ENCODE assay signal across 9 mouse cellular contexts in the genomic region with DNA sequence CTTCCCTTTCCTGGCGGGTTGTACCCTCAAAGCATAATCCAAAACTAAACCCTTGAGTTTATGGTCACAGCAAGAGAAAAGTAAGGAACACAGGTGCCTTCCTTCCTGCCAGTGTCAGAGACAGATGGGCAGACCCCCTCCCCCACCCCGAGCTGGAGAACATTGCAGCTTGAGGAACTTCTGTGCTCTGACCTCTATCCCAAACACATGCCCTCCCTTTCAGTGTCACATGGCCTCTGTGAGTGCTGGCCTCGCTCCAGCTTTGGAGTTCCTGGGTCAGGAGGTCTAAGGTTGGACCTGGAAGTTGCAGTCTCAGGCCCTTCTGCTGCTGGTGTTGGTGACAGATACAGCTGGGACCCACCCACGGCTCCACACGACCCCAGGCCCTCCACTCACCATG. TPM values are rescaled to one million over a fixed set of nuclear protein-coding genes. Genes with fewer than 3 reads are reported as not detected.
DNase-seq lines count a peak whose midpoint lies in the region; ATAC-seq and TF ChIP-seq lines count a peak whose summit lies in the region.
"Had no signal": no experiment of that assay in that cellular context is flagged by ENCODE, and none has a peak within 500 bp of the region (broad histone marks: within the 10 kb centered on the region; RNA-seq: fewer than 3 reads in every experiment).

No protein-coding gene starts in this region.

- ATAC-seq in midbrain, embryonic 13.5 days, result no peak
- peak; percentile 34; the same call in 1 of the 2 replicates for ATAC-seq in liver, embryonic 13.5 days (ENCODE audit: low read depth)

- H3K27me3 ChIP-seq in midbrain, embryonic 10.5 days (ENCODE audit: low read depth, poor library complexity, severe bottlenecking), result no peaks in the 10 kb centered on the region
- no peaks in the 10 kb centered on the region for H3K27me3 ChIP-seq in midbrain, embryonic 13.5 days
- no peaks in the 10 kb centered on the region for H3K27me3 ChIP-seq in heart, embryonic 10.5 days (ENCODE audit: insufficient read depth, poor library complexity, severe bottlenecking)
- H3K27me3 ChIP-seq in liver, embryonic 13.5 days, result no peaks in the 10 kb centered on the region
- H3K27me3 ChIP-seq in thymus, adult 2 months (ENCODE audit: control insufficient read depth, insufficient read depth, low read length), result no peaks in the 10 kb centered on the region
- H3K27me3 ChIP-seq: midbrain, embryonic 12.5 days had no signal

- H3K36me3 ChIP-seq in midbrain, embryonic 10.5 days, result no peaks in the 10 kb centered on the region
- no peaks in the 10 kb centered on the region for H3K36me3 ChIP-seq in midbrain, embryonic 13.5 days
- no peaks in the 10 kb centered on the region for H3K36me3 ChIP-seq in heart, embryonic 10.5 days
- H3K36me3 ChIP-seq in liver, embryonic 13.5 days, result no peaks in the 10 kb centered on the region
- no peaks in the 10 kb centered on the region for H3K36me3 ChIP-seq in thymus, adult 2 months (ENCODE audit: control insufficient read depth, insufficient read depth, low read length)
- H3K36me3 ChIP-seq: midbrain, embryonic 12.5 days had no signal

- peak overlapping the region; percentile 7; the same call in 1 of the 2 replicates for H3K27ac ChIP-seq in midbrain, embryonic 10.5 days (replicated peaks)
- H3K27ac ChIP-seq in midbrain, embryonic 13.5 days, result no peak overlapping the region
- H3K27ac ChIP-seq in heart, embryonic 10.5 days, result peak overlapping the region; percentile 49
- peak overlapping the region; percentile 13; the same call in 1 of the 2 replicates for H3K27ac ChIP-seq in liver, embryonic 13.5 days
- peak overlapping the region; percentile 50 for H3K27ac ChIP-seq in thymus, adult 2 months (ENCODE audit: control insufficient read depth, insufficient read depth, low read length)
- H3K27ac ChIP-seq: midbrain, embryonic 12.5 days had no signal

- no peak for DNase-seq in midbrain, embryonic 10.5 days (ENCODE audit: low spot score)
- DNase-seq in heart, embryonic 10.5 days (ENCODE audit: low spot score), result no peak
- no peak for DNase-seq in liver, embryonic 13.5 days
- DNase-seq in thymus, adult 2 months, result peak; percentile 27
- no peak for DNase-seq in right cerebral cortex, postnatal 25 days
- no peak for DNase-seq in MN1 (ENCODE audit: low spot score)
- DNase-seq in urinary bladder, adult 2 months (ENCODE audit: low spot score), result no peak

- no peak overlapping the region for H3K9ac ChIP-seq in midbrain, embryonic 13.5 days (replicated peaks)
- H3K9ac ChIP-seq in liver, embryonic 13.5 days, result no peak overlapping the region
- H3K9ac ChIP-seq: midbrain, embryonic 12.5 days had no signal

- WGBS in midbrain, embryonic 10.5 days, result 76% methylated on average over 5 of the region's 5 CpGs
- WGBS in midbrain, embryonic 13.5 days, result 78% methylated on average over 5 of the region's 5 CpGs
- 46% methylated on average over 5 of the region's 5 CpGs for WGBS in heart, embryonic 10.5 days
- 28% methylated on average over 5 of the region's 5 CpGs for WGBS in liver, embryonic 13.5 days (ENCODE audit: insufficient replicate concordance)
- WGBS in thymus, adult 2 months, result 15% methylated on average over 5 of the region's 5 CpGs

- H3K4me2 ChIP-seq in midbrain, embryonic 13.5 days (replicated peaks), result no peak overlapping the region
- H3K4me2 ChIP-seq in liver, embryonic 13.5 days, result no peak overlapping the region
- H3K4me2 ChIP-seq: midbrain, embryonic 12.5 days had no signal

- no peak for TF ChIP-seq CTCF in thymus, adult 2 months (IDR thresholded peaks at IDR 0.05; ENCODE audit: borderline replicate concordance, control insufficient read depth, extremely low read depth, insufficient read depth, low read length, poor library complexity)

- no peak for TF ChIP-seq POLR2A in thymus, adult 2 months (IDR thresholded peaks at IDR 0.05; ENCODE audit: control insufficient read depth, extremely low read depth, insufficient read depth, low read length, poor library complexity)

- H3K4me1 ChIP-seq in midbrain, embryonic 10.5 days, result peaks cover 32% of the 10 kb centered on the region
- no peaks in the 10 kb centered on the region for H3K4me1 ChIP-seq in midbrain, embryonic 13.5 days (replicated peaks)
- peaks cover 20% of the 10 kb centered on the region for H3K4me1 ChIP-seq in heart, embryonic 10.5 days
- peaks cover 31% of the 10 kb centered on the region for H3K4me1 ChIP-seq in liver, embryonic 13.5 days (replicated peaks)
- H3K4me1 ChIP-seq in thymus, adult 2 months (replicated peaks; ENCODE audit: control insufficient read depth, insufficient read depth, low read length), result peaks cover 45% of the 10 kb centered on the region

- no peak overlapping the region for H3K4me3 ChIP-seq in midbrain, embryonic 10.5 days
- H3K4me3 ChIP-seq in midbrain, embryonic 13.5 days (replicated peaks), result no peak overlapping the region
- H3K4me3 ChIP-seq in heart, embryonic 10.5 days, result no peak overlapping the region
- no peak overlapping the region for H3K4me3 ChIP-seq in liver, embryonic 13.5 days (replicated peaks)
- no peak overlapping the region for H3K4me3 ChIP-seq in thymus, adult 2 months (ENCODE audit: control insufficient read depth, insufficient read depth, low read length)
- H3K4me3 ChIP-seq: midbrain, embryonic 12.5 days had no signal

- H3K9me3 ChIP-seq in midbrain, embryonic 10.5 days (replicated peaks), result no peaks in the 10 kb centered on the region
- no peaks in the 10 kb centered on the region for H3K9me3 ChIP-seq in midbrain, embryonic 13.5 days
- H3K9me3 ChIP-seq in heart, embryonic 10.5 days, result no peaks in the 10 kb centered on the region
- H3K9me3 ChIP-seq in liver, embryonic 13.5 days (replicated peaks), result no peaks in the 10 kb centered on the region
- H3K9me3 ChIP-seq: midbrain, embryonic 12.5 days had no signal

RNA-seq across cellular contexts. Expression of a gene that starts 14.2 kb away (rescaled TPM):
- polyA plus RNA-seq in midbrain, embryonic 10.5 days (2016; fragmentation: Nextera tagmentation; extraction: Ambion mirVana), result 121 and 123 TPM in 2 replicates
- 36.8 and 40.1 TPM in 2 replicates for polyA plus RNA-seq in midbrain, embryonic 13.5 days (2015; fragmentation: Nextera tagmentation; extraction: Ambion mirVana)
- polyA plus RNA-seq in heart, embryonic 10.5 days (2016; fragmentation: Nextera tagmentation; extraction: Ambion mirVana), result 105 and 112 TPM in 2 replicates
- 69.3 and 83.8 TPM in 2 replicates for polyA plus RNA-seq in liver, embryonic 13.5 days (2015; fragmentation: Nextera tagmentation; extraction: Ambion mirVana)
- polyA plus RNA-seq in thymus, adult 2 months (2012; rRNA removed), result 28.4 and 33.1 TPM in 2 replicates
- polyA plus RNA-seq in urinary bladder, adult 2 months (2012; rRNA removed), result 12.8 and 13.4 TPM in 2 replicates

RNA-seq across cellular contexts. Expression of a gene that starts 46.4 kb away (rescaled TPM):
- polyA plus RNA-seq in midbrain, embryonic 10.5 days (2016; fragmentation: Nextera tagmentation; extraction: Ambion mirVana), result 965 and 1,195 TPM in 2 replicates
- polyA plus RNA-seq in midbrain, embryonic 13.5 days (2015; fragmentation: Nextera tagmentation; extraction: Ambion mirVana), result 860 and 872 TPM in 2 replicates
- polyA plus RNA-seq in heart, embryonic 10.5 days (2016; fragmentation: Nextera tagmentation; extraction: Ambion mirVana), result 900 and 968 TPM in 2 replicates
- 1,198 and 1,374 TPM in 2 replicates for polyA plus RNA-seq in liver, embryonic 13.5 days (2015; fragmentation: Nextera tagmentation; extraction: Ambion mirVana)
- 8,905 and 10,824 TPM in 2 replicates for polyA plus RNA-seq in thymus, adult 2 months (2012; rRNA removed)
- polyA plus RNA-seq in urinary bladder, adult 2 months (2012; rRNA removed), result 6,512 and 6,766 TPM in 2 replicates
